Mouse (Mus musculus) stomach, embryonic 15.5 days (tissue): ENCODE measurements at regions not wholly inside any gene's neighbourhood (a gene's known extent, or its start where the extent isn't known, plus 50 kb on each side); places are given as distances from the start of the nearest gene placed in this dataset.

Experiments used
- ATAC-seq: fragments of 200-750 bp; cut with Nextera tagmentation; 2 replicates; pipeline ENCODE4 v1.8.0; 2017; ENCODE audit warnings: low read depth, moderate number of reproducible peaks, moderate TSS enrichment; ENCODE audit not compliant: insufficient read depth, low FRiP score
- H3K27ac ChIP-seq: fragments of 300-500 bp; sonication (generic); 2 replicates; pipeline ENCODE4 v1.5.1; 2015; ENCODE audit warnings: mild to moderate bottlenecking, inconsistent platforms
- H3K27me3 ChIP-seq: fragments of 300-500 bp; sonication (generic); replicated peaks from 2 replicates; pipeline ENCODE4 v1.6.1; 2015; ENCODE audit warnings: inconsistent platforms
- H3K36me3 ChIP-seq: fragments of 300-500 bp; sonication (generic); 2 replicates; pipeline ENCODE4 v1.6.1; 2015; ENCODE audit warnings: inconsistent platforms
- H3K4me1 ChIP-seq: fragments of 300-500 bp; sonication (generic); 2 replicates; pipeline ENCODE4 v1.6.1; 2015; ENCODE audit warnings: inconsistent platforms
- H3K4me2 ChIP-seq: fragments of 300-500 bp; sonication (generic); 2 replicates; pipeline ENCODE4 v1.6.1; 2015; ENCODE audit warnings: mild to moderate bottlenecking, inconsistent platforms
- H3K4me3 ChIP-seq: fragments of 300-500 bp; sonication (generic); replicated peaks from 2 replicates; pipeline ENCODE4 v1.5.1; 2015; ENCODE audit warnings: inconsistent platforms
- H3K9ac ChIP-seq: fragments of 300-500 bp; sonication (generic); 2 replicates; pipeline ENCODE4 v1.6.1; 2015; ENCODE audit warnings: inconsistent platforms
- H3K9me3 ChIP-seq: fragments of 300-500 bp; sonication (generic); 2 replicates; pipeline ENCODE4 v1.6.1; 2016; ENCODE audit warnings: inconsistent platforms
- WGBS: fragments of 180-500 bp; shearing (Covaris S2); methylation state at CpG from one replicate; pipeline ENCODE4 v1.1.7; 2015; 5-methylcytosine and 5-hydroxymethylcytosine counted together

DNA sequence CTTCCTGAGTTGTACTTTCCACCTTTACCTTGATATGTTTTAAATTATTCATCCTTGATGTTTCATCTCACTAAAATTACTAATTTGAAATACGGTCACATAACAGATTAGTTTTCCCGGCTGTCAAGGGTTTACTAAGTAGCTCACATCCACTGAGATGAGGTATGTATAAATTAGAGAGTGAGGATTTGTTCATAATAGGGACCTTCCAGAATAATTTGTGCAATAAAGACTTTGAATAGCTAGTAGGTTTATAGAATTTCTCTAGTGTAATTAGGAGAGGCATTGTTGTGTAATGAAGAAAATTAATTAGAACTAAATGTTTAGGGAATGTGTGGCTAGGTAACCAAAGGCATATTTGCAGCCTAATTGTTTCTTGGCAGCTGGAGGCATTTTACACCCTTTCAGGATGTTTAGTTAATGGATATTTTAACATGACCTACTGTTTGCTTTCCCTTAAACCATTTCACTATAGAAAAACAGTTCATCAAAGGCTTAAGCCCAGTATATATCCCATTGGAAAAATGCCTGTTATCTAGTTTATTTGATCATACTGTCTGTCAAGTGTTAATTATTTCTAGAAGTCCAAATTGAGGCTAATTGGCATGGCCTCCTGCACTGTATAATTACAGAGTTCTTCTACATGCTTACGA, 70.8 kb downstream of the Mat2b start:
- Histone ChIP-seq H3K4me3 (no peak overlapping the region), H3K27me3 (no peaks in the 10 kb centered on the region), H3K27ac (no peak overlapping the region), H3K4me2 (no peak overlapping the region), H3K4me1 (no peaks in the 10 kb centered on the region), H3K36me3 (no peaks in the 10 kb centered on the region), H3K9ac (no peak overlapping the region), H3K9me3 (no peaks in the 10 kb centered on the region)
- 81% methylated on average over 3 of the region's 3 CpGs for WGBS
- no peak for ATAC-seq

DNA sequence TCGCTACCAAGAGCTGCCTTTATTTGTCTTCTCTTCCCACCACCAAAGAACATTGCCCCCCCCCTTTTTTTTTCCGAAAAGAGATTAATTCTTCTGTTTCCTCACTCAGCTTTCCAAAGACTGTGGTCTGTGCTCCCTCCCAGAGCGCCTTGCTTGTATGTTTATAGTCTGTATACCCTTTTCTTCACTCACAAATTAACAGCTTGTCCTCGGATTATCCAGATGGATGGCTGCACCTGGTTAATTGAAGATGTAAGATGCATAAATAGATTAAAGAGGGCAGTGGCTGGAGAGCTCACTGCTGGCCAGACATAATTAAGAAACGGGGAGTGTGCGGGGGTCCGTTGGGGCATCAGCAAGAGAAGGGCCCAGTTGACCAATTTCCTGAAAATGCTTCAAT, 75.0 kb downstream of the Mat2b start:
- Histone ChIP-seq H3K4me2 (no peak overlapping the region), H3K4me3 (no peak overlapping the region), H3K27me3 (no peaks in the 10 kb centered on the region), H3K4me1 (no peaks in the 10 kb centered on the region), H3K36me3 (no peaks in the 10 kb centered on the region), H3K9me3 (no peaks in the 10 kb centered on the region), H3K9ac (no peak overlapping the region), H3K27ac (no peak overlapping the region)
- WGBS = 57% methylated on average over 7 of the region's 7 CpGs
- no peak for ATAC-seq

DNA sequence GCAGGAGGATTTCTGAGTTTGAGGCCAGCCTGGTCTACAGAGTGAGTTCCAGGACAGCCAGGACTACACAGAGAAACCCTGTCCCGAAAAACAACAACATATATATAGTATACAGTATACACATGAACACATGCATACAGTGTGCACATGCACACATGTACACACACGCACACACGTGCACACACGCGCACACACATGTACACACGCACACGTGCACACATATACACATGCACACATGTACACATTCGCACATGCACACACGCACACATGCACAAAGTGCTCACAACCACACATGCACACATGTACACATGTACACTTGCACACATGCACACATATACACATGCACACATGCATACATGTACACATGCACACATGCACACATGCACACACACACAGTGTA, 92.0 kb downstream of the Mat2b start:
- 96% methylated on average over 9 of the region's 9 CpGs for WGBS

DNA sequence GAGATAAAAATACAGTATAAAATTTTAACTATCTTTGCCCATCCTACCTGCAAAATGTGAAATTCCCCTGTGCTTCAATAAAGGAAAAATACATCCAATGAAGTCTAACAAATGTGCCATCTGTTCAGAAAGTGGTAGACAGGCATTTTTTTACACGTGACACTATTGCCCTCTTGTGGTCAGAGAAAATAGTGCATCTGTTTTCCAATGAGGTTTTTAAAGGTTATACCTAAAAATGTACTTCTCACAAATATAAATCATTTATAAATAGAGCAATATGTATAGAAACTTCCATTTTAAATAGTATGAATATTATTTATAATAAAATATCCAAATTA, 93.5 kb downstream of the Mat2b start:
- Histone ChIP-seq H3K27ac (no peak overlapping the region), H3K9me3 (no peaks in the 10 kb centered on the region), H3K9ac (no peak overlapping the region), H3K36me3 (no peaks in the 10 kb centered on the region), H3K4me2 (no peak overlapping the region), H3K27me3 (no peaks in the 10 kb centered on the region), H3K4me3 (no peak overlapping the region), H3K4me1 (no peaks in the 10 kb centered on the region)
- ATAC-seq = no peak
- WGBS = 0% methylated on average over 1 of the region's 1 CpGs

More for the DNA sequence above, 92.0 kb downstream of the Mat2b start:
- Histone ChIP-seq H3K4me3 (no peak overlapping the region), H3K9me3 (no peaks in the 10 kb centered on the region), H3K4me1 (no peaks in the 10 kb centered on the region), H3K27me3 (no peaks in the 10 kb centered on the region), H3K9ac (no peak overlapping the region), H3K4me2 (no peak overlapping the region), H3K36me3 (no peaks in the 10 kb centered on the region), H3K27ac (no peak overlapping the region)
- no peak for ATAC-seq

DNA sequence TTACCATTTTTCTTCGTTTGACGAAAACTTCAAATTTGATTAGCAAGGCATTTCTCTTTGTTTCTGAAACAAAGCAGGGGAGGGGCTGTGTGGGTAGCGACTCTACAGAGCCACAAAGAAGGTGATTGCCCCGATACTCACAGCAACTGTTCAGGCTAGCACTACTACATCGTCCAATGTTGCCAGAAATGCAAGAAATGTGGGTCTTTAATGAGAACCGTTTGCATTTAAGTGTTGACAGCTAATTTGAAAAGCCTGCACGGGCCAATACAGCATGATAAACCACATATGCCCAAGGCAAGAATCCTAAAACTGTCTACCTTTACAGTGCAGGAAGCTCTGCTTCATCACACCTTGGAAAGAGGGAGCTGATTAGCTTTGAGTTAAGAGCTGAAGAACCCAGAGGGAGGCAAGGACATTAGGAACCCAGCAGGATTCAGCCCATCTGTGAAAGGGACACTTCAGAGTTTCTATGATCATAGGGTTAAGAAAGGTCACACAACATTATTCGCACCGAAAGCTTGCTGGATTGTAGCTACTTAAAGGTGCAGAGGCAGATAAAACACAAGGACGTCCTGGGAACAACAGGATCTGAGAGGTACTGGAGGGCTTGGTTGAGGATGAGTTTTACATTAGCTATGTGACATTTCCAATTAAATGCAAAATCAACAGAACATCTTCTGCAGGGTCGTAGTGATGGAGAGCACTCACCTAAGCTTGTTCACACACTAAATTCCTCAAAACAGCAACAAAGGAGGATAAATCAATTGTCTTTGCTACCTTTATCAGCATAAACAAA, 94.0 kb downstream of the Mat2b start:
- H3K4me1 ChIP-seq = no peaks in the 10 kb centered on the region
- H3K36me3 ChIP-seq = no peaks in the 10 kb centered on the region
- no peaks in the 10 kb centered on the region for H3K9me3 ChIP-seq
- H3K4me2 ChIP-seq = no peak overlapping the region
- WGBS = 20% methylated on average over 11 of the region's 11 CpGs
- ATAC-seq = no peak
- H3K27ac ChIP-seq = no peak overlapping the region
- no peak overlapping the region for H3K4me3 ChIP-seq
- no peak overlapping the region for H3K9ac ChIP-seq
- no peaks in the 10 kb centered on the region for H3K27me3 ChIP-seq

DNA sequence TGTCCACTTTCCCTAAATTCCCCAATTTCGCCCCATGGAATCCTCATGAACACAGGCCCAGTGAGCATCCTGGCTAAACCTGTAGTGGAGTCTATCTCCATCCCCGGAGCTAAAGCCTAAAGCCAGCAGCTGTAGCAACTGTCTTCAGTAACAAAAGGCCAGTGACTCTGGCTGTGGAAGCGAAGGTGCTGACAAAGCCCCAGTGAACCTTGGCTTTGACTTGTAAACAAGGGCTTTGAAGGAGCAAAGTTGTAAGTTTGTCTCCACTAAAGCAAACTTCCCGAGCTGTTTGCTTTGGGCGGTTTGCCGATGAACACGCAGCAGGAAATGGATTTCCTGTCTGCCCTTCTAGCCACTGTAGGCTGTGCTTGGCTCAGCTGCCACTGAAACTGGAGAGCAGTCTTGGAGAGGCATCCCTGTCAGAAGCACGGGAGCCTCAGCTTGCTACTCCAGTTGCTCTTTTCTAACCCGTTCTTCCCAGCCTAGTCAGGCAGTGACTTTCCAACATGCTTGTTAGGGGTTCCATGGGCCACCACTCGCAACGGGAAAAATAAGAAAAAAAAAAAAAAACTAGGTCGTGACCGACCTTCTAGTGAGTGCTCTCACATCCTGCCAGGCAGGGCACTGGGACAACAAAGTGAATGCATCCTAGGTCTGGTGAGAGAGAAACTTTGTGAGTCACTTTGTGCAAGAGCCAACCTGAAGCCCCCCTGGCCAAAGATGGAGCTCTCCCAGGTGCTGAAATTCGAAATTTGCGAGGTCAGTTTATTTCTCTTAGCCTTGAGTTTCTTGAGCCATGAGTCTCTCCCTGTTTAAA, 94.8 kb downstream of the Mat2b start:
- H3K4me3 ChIP-seq = no peak overlapping the region
- peak overlapping the region; percentile 3; the same call in 1 of the 2 replicates for H3K4me2 ChIP-seq
- no peak overlapping the region for H3K9ac ChIP-seq
- no peak overlapping the region for H3K27ac ChIP-seq
- WGBS = 6% methylated on average over 15 of the region's 15 CpGs
- no peaks in the 10 kb centered on the region for H3K36me3 ChIP-seq
- no peaks in the 10 kb centered on the region for H3K9me3 ChIP-seq
- no peaks in the 10 kb centered on the region for H3K4me1 ChIP-seq
- no peaks in the 10 kb centered on the region for H3K27me3 ChIP-seq
- ATAC-seq = peak; percentile 31; the same call in 1 of the 2 replicates

DNA sequence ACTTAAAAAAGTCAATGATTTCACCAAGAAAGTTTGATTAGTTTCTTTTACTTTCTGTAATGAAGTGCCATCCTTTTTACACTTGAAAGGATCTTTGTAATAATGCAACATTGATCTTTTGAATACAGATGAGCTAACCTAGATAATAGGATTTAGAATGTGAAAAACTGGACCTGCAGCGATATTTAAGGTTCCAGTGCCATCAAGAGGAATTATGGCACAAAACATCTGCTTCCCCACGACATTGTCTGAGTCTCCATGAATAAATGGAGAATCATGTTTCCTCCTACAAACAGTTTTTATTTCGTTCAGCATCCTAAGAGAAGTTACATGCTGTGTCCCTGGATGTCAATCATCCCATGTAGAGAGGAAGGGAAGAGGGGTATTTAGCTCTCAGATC, 98.7 kb downstream of the Mat2b start:
- Histone ChIP-seq H3K4me3 (no peak overlapping the region), H3K9ac (no peak overlapping the region), H3K27ac (no peak overlapping the region), H3K9me3 (no peaks in the 10 kb centered on the region), H3K4me2 (no peak overlapping the region), H3K36me3 (no peaks in the 10 kb centered on the region), H3K27me3 (no peaks in the 10 kb centered on the region), H3K4me1 (no peaks in the 10 kb centered on the region)
- ATAC-seq = no peak
- 57% methylated on average over 3 of the region's 3 CpGs for WGBS

DNA sequence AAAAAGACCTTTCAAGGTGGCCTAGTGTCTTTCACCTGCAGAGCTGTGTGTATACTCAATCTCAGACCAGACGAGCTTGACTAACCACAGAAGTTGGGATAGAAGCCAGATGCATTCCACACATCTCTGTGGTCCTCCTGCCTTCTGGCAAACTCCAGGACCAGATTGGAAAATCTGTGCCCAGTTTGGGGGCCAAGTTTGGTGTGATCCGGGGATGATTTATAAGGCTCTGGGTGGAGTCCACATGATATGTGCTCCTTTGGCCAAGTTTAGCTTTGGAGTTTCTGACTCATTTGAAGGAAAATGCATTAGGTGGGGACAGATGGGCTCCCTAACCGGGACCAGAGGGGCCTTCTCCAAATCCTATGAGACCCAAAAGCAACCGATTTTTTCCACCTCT, 102.9 kb downstream of the Mat2b start:
- no peak overlapping the region for H3K4me2 ChIP-seq
- no peak overlapping the region for H3K9ac ChIP-seq
- no peak overlapping the region for H3K27ac ChIP-seq
- H3K4me1 ChIP-seq = no peaks in the 10 kb centered on the region
- ATAC-seq = no peak
- no peaks in the 10 kb centered on the region for H3K36me3 ChIP-seq
- H3K9me3 ChIP-seq = no peaks in the 10 kb centered on the region
- no peak overlapping the region for H3K4me3 ChIP-seq
- H3K27me3 ChIP-seq = no peaks in the 10 kb centered on the region
- WGBS = 71% methylated on average over 4 of the region's 4 CpGs

DNA sequence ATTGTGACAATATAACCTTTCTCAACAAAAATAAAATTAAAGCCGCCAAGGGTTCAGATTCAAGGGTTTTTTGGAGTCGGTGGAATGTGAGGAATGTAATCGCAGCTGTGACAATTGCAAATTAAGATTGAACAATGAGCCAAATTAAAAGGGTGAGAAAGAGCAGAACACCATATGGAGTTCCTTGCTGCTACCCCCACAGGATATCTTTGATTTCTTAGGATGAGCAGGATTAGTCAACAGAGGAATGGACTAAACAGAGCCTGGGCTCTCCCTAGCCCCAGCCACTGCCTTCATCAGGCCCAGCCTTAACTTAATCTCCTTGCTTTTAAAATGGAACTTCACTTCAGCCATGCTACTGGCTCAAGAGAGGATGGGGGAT, 121.3 kb downstream of the Mat2b start:
- no peaks in the 10 kb centered on the region for H3K4me1 ChIP-seq
- 26% methylated on average over 3 of the region's 3 CpGs for WGBS
- no peak overlapping the region for H3K4me3 ChIP-seq
- H3K36me3 ChIP-seq = no peaks in the 10 kb centered on the region
- no peak overlapping the region for H3K9ac ChIP-seq
- no peak overlapping the region for H3K27ac ChIP-seq
- H3K27me3 ChIP-seq = no peaks in the 10 kb centered on the region
- no peak for ATAC-seq
- no peaks in the 10 kb centered on the region for H3K9me3 ChIP-seq
- H3K4me2 ChIP-seq = no peak overlapping the region

DNA sequence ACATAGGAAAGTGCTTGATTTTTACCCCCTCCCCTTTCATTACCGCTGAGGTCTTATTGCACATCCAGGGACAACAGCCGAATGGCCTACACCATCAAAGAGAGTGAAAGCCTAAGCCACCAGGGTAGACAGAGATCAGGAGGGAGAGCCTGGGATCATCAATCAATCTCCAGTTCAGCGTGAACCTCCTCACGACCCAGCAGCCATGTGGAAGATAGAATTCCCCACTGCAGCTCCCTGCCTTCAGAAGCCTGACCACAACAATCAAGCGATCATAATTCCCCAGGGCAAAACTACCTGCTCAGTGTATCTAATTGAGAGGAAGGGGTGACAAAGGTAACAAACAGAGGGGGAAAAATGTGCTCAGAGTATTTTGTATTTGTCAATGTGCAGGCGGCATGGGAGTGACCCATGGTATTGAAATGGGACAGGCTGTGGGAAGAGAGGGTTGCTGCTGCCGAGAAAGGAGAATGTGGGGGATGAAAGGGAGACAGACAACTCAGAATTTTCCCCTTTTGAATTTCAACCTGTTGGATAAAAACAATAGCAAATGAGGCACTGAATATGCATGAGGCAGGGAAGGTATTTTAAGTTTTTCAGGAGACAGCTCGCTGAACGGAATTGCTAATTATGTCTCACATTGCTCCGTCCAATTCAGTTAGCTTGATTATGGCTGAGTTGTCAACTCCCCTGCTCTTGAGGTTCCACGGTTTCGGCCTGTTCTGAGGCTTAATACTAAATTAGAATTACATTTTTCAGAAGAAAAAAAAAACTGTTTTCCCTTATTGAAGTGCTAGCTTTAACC, 121.8 kb downstream of the Mat2b start:
- no peak overlapping the region for H3K4me3 ChIP-seq
- no peak overlapping the region for H3K4me2 ChIP-seq
- no peaks in the 10 kb centered on the region for H3K36me3 ChIP-seq
- H3K9ac ChIP-seq = no peak overlapping the region
- no peaks in the 10 kb centered on the region for H3K9me3 ChIP-seq
- no peak overlapping the region for H3K27ac ChIP-seq
- H3K4me1 ChIP-seq = no peaks in the 10 kb centered on the region
- no peaks in the 10 kb centered on the region for H3K27me3 ChIP-seq
- no peak for ATAC-seq
- WGBS = 20% methylated on average over 12 of the region's 12 CpGs

DNA sequence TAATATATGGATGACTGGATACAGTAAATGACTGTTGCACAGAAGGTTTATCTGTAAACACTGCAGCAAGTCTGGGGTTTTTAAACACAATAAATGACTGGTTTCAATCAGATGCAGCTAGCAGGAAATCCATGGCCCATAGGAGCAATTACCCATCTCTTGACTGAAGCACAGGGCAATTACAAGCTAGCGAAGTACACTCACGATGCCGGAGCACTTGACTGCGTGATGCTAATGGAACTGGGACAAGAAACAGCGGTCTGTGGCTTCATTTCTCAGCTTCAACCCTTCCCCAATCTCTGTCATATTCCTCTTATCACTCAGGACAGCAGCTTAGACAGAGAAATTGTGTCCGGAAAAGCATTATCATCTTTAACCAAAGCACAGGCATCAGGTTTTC, 132.1 kb downstream of the Mat2b start:
- H3K4me3 ChIP-seq = no peak overlapping the region

More for the DNA sequence above, 132.1 kb downstream of the Mat2b start:
- Histone ChIP-seq H3K36me3 (no peaks in the 10 kb centered on the region), H3K9ac (no peak overlapping the region), H3K27me3 (no peaks in the 10 kb centered on the region), H3K4me2 (no peak overlapping the region), H3K27ac (no peak overlapping the region), H3K4me1 (no peaks in the 10 kb centered on the region), H3K9me3 (no peaks in the 10 kb centered on the region)
- no peak for ATAC-seq
- 77% methylated on average over 6 of the region's 6 CpGs for WGBS
